Mouse (Mus musculus) limb, embryonic 10.5 days (tissue): ENCODE data around the gene Egfl8. TPM values are rescaled to one million over a fixed set of nuclear protein-coding genes. Genes with fewer than 3 reads are reported as not detected.

ENCODE experiments used
- DNase-seq: peaks from one replicate; pipeline ENCODE4 v3.0.0-alpha.2; 2017; ENCODE audit warnings: low spot score
- H3K27ac ChIP-seq: fragments of 300-500 bp; sonication (generic); 2 replicates; pipeline ENCODE4 v1.5.1; 2016; ENCODE audit warnings: mild to moderate bottlenecking
- H3K27me3 ChIP-seq: fragments of 300-500 bp; sonication (generic); 2 replicates; pipeline ENCODE4 v1.6.1; 2016; ENCODE audit warnings: low read depth, mild to moderate bottlenecking; ENCODE audit not compliant: poor library complexity, severe bottlenecking
- H3K36me3 ChIP-seq: fragments of 300-500 bp; sonication (generic); 2 replicates; pipeline ENCODE4 v1.6.1; 2016; ENCODE audit warnings: mild to moderate bottlenecking, moderate library complexity
- H3K4me1 ChIP-seq: fragments of 300-500 bp; sonication (generic); 2 replicates; pipeline ENCODE4 v1.6.1; 2016
- H3K4me3 ChIP-seq: fragments of 300-500 bp; sonication (generic); 2 replicates; pipeline ENCODE4 v1.5.1; 2016; ENCODE audit warnings: mild to moderate bottlenecking, moderate library complexity
- H3K9me3 ChIP-seq: fragments of 300-500 bp; sonication (generic); replicated peaks from 2 replicates; pipeline ENCODE4 v1.6.1; 2016; ENCODE audit warnings: mild to moderate bottlenecking
- WGBS: fragments of 180-500 bp; shearing (Covaris S2); methylation state at CpG from one replicate; pipeline ENCODE4 v1.1.7; 2016; 5-methylcytosine and 5-hydroxymethylcytosine counted together
- polyA plus RNA-seq: library from polyadenylated mRNA; unstranded; fragments of >200 nt; fragmentation: Nextera tagmentation; extraction: Ambion mirVana; gene quantifications from 2 replicates; pipeline ENCODE4 v1.2.1, GENCODE M21; 2016

Gene Egfl8
- polyA plus RNA-seq, 1 experiment from 2014 or later: 2.2 TPM

GRCm38 (mm10) chr17:34596098-34596497 is 19.7 kb downstream of the Egfl8 start:
- H3K36me3 ChIP-seq: peaks cover 44% of the 10 kb centered on the region
- no peak overlapping the region for H3K27ac ChIP-seq
- H3K9me3 ChIP-seq: no peaks in the 10 kb centered on the region
- H3K4me1 ChIP-seq: peaks cover 64% of the 10 kb centered on the region
- no peak overlapping the region for H3K4me3 ChIP-seq
- no peaks in the 10 kb centered on the region for H3K27me3 ChIP-seq
- WGBS: 77% methylated on average over 8 of the region's 8 CpGs
- no peak for DNase-seq

GRCm38 (mm10) chr17:34593752-34594525 is 21.8 kb downstream of the Egfl8 start:
- peaks cover 81% of the 10 kb centered on the region for H3K4me1 ChIP-seq
- H3K4me3 ChIP-seq: peak overlapping the region; percentile 95
- DNase-seq: no peak
- H3K36me3 ChIP-seq: peaks cover 29% of the 10 kb centered on the region
- H3K27me3 ChIP-seq: no peaks in the 10 kb centered on the region
- H3K27ac ChIP-seq: peak overlapping the region; percentile 100; the same call in 1 of the 2 replicates
- 55% methylated on average over 34 of the region's 34 CpGs for WGBS
- no peaks in the 10 kb centered on the region for H3K9me3 ChIP-seq

- Histone ChIP-seq H3K4me1 (peaks cover 85% of the 10 kb centered on the region), H3K36me3 (peaks cover 29% of the 10 kb centered on the region), H3K4me3 (peak overlapping the region; percentile 95), H3K27me3 (no peaks in the 10 kb centered on the region), H3K9me3 (no peaks in the 10 kb centered on the region), H3K27ac (peak overlapping the region; percentile 100)
- DNase-seq: peak; percentile 60
- WGBS: 2% methylated on average over 32 of the region's 32 CpGs
Measured at GRCm38 (mm10) chr17:34592581-34593549, 22.9 kb downstream of the Egfl8 start.

- peak; percentile 95 for DNase-seq
- H3K9me3 ChIP-seq: no peaks in the 10 kb centered on the region
- H3K27ac ChIP-seq: peak overlapping the region; percentile 100
- peaks cover 29% of the 10 kb centered on the region for H3K36me3 ChIP-seq
- under 1% methylated on average over 35 of the region's 35 CpGs for WGBS
- H3K4me1 ChIP-seq: peaks cover 87% of the 10 kb centered on the region
- H3K27me3 ChIP-seq: no peaks in the 10 kb centered on the region
- peak overlapping the region; percentile 95 for H3K4me3 ChIP-seq
Measured at GRCm38 (mm10) chr17:34591994-34592375, 23.8 kb downstream of the Egfl8 start.

- Histone ChIP-seq H3K27ac (peak within 1 kb of the TSS; percentile 100), H3K4me1 (peaks cover 93% of the 10 kb centered on the region), H3K4me3 (peak within 1 kb of the TSS; percentile 95), H3K9me3 (no peaks in the 10 kb centered on the region), H3K36me3 (peaks cover 25% of the 10 kb centered on the region), H3K27me3 (no peaks in the 10 kb centered on the region)
- 4% methylated on average over 21 of the region's 21 CpGs for WGBS
- no peak for DNase-seq
Measured at GRCm38 (mm10) chr17:34591029-34591993, 24.5 kb downstream of the Egfl8 start, which contains the start of gene Pbx2. Gene Pbx2, plus strand, starts transcription at chr17:34591266.

GRCm38 (mm10) chr17:34590154-34590987 is 25.4 kb downstream of the Egfl8 start:
- peaks cover 93% of the 10 kb centered on the region for H3K4me1 ChIP-seq
- WGBS: 72% methylated on average over 15 of the region's 15 CpGs
- no peaks in the 10 kb centered on the region for H3K27me3 ChIP-seq
- no peaks in the 10 kb centered on the region for H3K9me3 ChIP-seq
- peak overlapping the region; percentile 95 for H3K4me3 ChIP-seq
- peaks cover 15% of the 10 kb centered on the region for H3K36me3 ChIP-seq
- no peak for DNase-seq
- peak overlapping the region; percentile 100 for H3K27ac ChIP-seq

GRCm38 (mm10) chr17:34589681-34590101 is 26.1 kb downstream of the Egfl8 start, which contains the start of gene Gpsm3:
Gene Gpsm3, plus strand, starts transcription at chr17:34589806.
- no peak for DNase-seq
- H3K4me3 ChIP-seq: peak within 1 kb of the TSS; percentile 95

GRCm38 (mm10) chr17:34589206-34589605 is 26.6 kb downstream of the Egfl8 start:
- Histone ChIP-seq H3K4me1 (peaks cover 88% of the 10 kb centered on the region), H3K27me3 (no peaks in the 10 kb centered on the region), H3K27ac (peak overlapping the region; percentile 100), H3K9me3 (no peaks in the 10 kb centered on the region), H3K4me3 (peak overlapping the region; percentile 95), H3K36me3 (peaks cover 4% of the 10 kb centered on the region)
- 53% methylated on average over 7 of the region's 7 CpGs for WGBS
- DNase-seq: no peak

More at GRCm38 (mm10) chr17:34589681-34590101, 26.1 kb downstream of the Egfl8 start, which contains the start of gene Gpsm3:
- Histone ChIP-seq H3K36me3 (peaks cover 9% of the 10 kb centered on the region), H3K27me3 (no peaks in the 10 kb centered on the region), H3K4me1 (peaks cover 90% of the 10 kb centered on the region), H3K27ac (peak within 1 kb of the TSS; percentile 100), H3K9me3 (no peaks in the 10 kb centered on the region)
- WGBS: 13% methylated on average over 7 of the region's 7 CpGs

GRCm38 (mm10) chr17:34588767-34589166 is 27.0 kb downstream of the Egfl8 start:
- DNase-seq: no peak
- H3K9me3 ChIP-seq: no peaks in the 10 kb centered on the region
- no peaks in the 10 kb centered on the region for H3K36me3 ChIP-seq
- H3K4me1 ChIP-seq: peaks cover 84% of the 10 kb centered on the region
- H3K27me3 ChIP-seq: no peaks in the 10 kb centered on the region
- peak overlapping the region; percentile 95 for H3K4me3 ChIP-seq
- 69% methylated on average over 3 of the region's 3 CpGs for WGBS
- H3K27ac ChIP-seq: peak overlapping the region; percentile 100

GRCm38 (mm10) chr17:34587814-34588213 is 28.0 kb downstream of the Egfl8 start:
- no peaks in the 10 kb centered on the region for H3K9me3 ChIP-seq
- peaks cover 80% of the 10 kb centered on the region for H3K4me1 ChIP-seq
- H3K27me3 ChIP-seq: no peaks in the 10 kb centered on the region
- no peak for DNase-seq
- peak overlapping the region; percentile 100 for H3K27ac ChIP-seq
- H3K4me3 ChIP-seq: peak overlapping the region; percentile 95
- 4% methylated on average over 19 of the region's 19 CpGs for WGBS
- no peaks in the 10 kb centered on the region for H3K36me3 ChIP-seq

GRCm38 (mm10) chr17:34587423-34587811 is 28.4 kb downstream of the Egfl8 start:
- no peaks in the 10 kb centered on the region for H3K36me3 ChIP-seq
- WGBS: under 1% methylated on average over 50 of the region's 50 CpGs
- H3K9me3 ChIP-seq: no peaks in the 10 kb centered on the region
- H3K4me1 ChIP-seq: peaks cover 79% of the 10 kb centered on the region
- no peaks in the 10 kb centered on the region for H3K27me3 ChIP-seq
- peak; percentile 97 for DNase-seq
- H3K27ac ChIP-seq: peak overlapping the region; percentile 100
- peak overlapping the region; percentile 95 for H3K4me3 ChIP-seq
